Mouse (Mus musculus): ENCODE measurements at regions not wholly inside any gene's neighbourhood (a gene's known extent, or its start where the extent isn't known, plus 50 kb on each side); places are given as distances from the start of the nearest gene placed in this dataset.

- WGBS, result 91% methylated on average over 6 of the region's 6 CpGs
- H3K9me3 ChIP-seq, result no peaks in the 10 kb centered on the region
- no peak overlapping the region for H3K27ac ChIP-seq (replicated peaks)
- no peak for ATAC-seq (ENCODE audit: low FRiP score, low read depth)
- H3K9ac ChIP-seq (replicated peaks), result no peak overlapping the region
- H3K4me2 ChIP-seq (replicated peaks), result no peak overlapping the region
- no peak overlapping the region for H3K4me3 ChIP-seq
- H3K27me3 ChIP-seq, result no peaks in the 10 kb centered on the region
- H3K36me3 ChIP-seq, result no peaks in the 10 kb centered on the region
- H3K4me1 ChIP-seq, result no peaks in the 10 kb centered on the region
These were observed 94.5 kb downstream of the Olfr267 start for GRCm38 (mm10) chr4:58693018-58693417.

GRCm38 (mm10) chr4:58681926-58682325 lies 105.6 kb downstream of the Olfr267 start:
- H3K27me3 ChIP-seq, result no peaks in the 10 kb centered on the region
- H3K27ac ChIP-seq (replicated peaks), result no peak overlapping the region
- WGBS, result 86% methylated on average over 4 of the region's 4 CpGs
- no peak overlapping the region for H3K4me3 ChIP-seq
- no peak for ATAC-seq (ENCODE audit: low FRiP score, low read depth)
- no peak overlapping the region for H3K4me2 ChIP-seq (replicated peaks)
- no peak overlapping the region for H3K9ac ChIP-seq (replicated peaks)
- H3K9me3 ChIP-seq, result no peaks in the 10 kb centered on the region
- H3K4me1 ChIP-seq, result no peaks in the 10 kb centered on the region
- no peaks in the 10 kb centered on the region for H3K36me3 ChIP-seq

GRCm38 (mm10) chr4:58677701-58678385 lies 109.7 kb downstream of the Olfr267 start:
- Histone ChIP-seq H3K9me3 (no peaks in the 10 kb centered on the region), H3K9ac (replicated peaks) (no peak overlapping the region), H3K36me3 (no peaks in the 10 kb centered on the region), H3K27ac (replicated peaks) (no peak overlapping the region), H3K4me3 (no peak overlapping the region), H3K4me2 (replicated peaks) (no peak overlapping the region), H3K4me1 (no peaks in the 10 kb centered on the region), H3K27me3 (no peaks in the 10 kb centered on the region)
- 45% methylated on average over 6 of the region's 6 CpGs for WGBS
- ATAC-seq (ENCODE audit: low FRiP score, low read depth), result no peak

GRCm38 (mm10) chr4:58671406-58672035 lies 116.0 kb downstream of the Olfr267 start:
- Histone ChIP-seq H3K27ac (replicated peaks) (no peak overlapping the region), H3K4me2 (replicated peaks) (no peak overlapping the region), H3K9ac (replicated peaks) (no peak overlapping the region), H3K36me3 (no peaks in the 10 kb centered on the region), H3K27me3 (no peaks in the 10 kb centered on the region), H3K4me3 (no peak overlapping the region), H3K9me3 (no peaks in the 10 kb centered on the region), H3K4me1 (peaks cover 20% of the 10 kb centered on the region)
- 63% methylated on average over 14 of the region's 14 CpGs for WGBS
- no peak for ATAC-seq (ENCODE audit: low FRiP score, low read depth)

- Histone ChIP-seq H3K9me3 (no peaks in the 10 kb centered on the region), H3K4me2 (replicated peaks) (peak overlapping the region; percentile 26), H3K4me1 (peaks cover 20% of the 10 kb centered on the region), H3K9ac (replicated peaks) (no peak overlapping the region), H3K27me3 (no peaks in the 10 kb centered on the region), H3K27ac (replicated peaks) (no peak overlapping the region), H3K4me3 (no peak overlapping the region), H3K36me3 (no peaks in the 10 kb centered on the region)
- no peak; the same call in 1 of the 2 replicates for ATAC-seq (ENCODE audit: low FRiP score, low read depth)
- WGBS, result 24% methylated on average over 6 of the region's 6 CpGs
These were observed 116.6 kb downstream of the Olfr267 start for GRCm38 (mm10) chr4:58670906-58671250.

- H3K36me3 ChIP-seq, result no peaks in the 10 kb centered on the region
- WGBS, result 41% methylated on average over 15 of the region's 15 CpGs
- no peak overlapping the region for H3K27ac ChIP-seq (replicated peaks)
- peaks cover 20% of the 10 kb centered on the region for H3K4me1 ChIP-seq
- peak overlapping the region; percentile 26 for H3K4me2 ChIP-seq (replicated peaks)
- H3K9ac ChIP-seq (replicated peaks), result no peak overlapping the region
- peak; percentile 68 for ATAC-seq (ENCODE audit: low FRiP score, low read depth)
- no peaks in the 10 kb centered on the region for H3K9me3 ChIP-seq
- H3K4me3 ChIP-seq, result no peak overlapping the region
- H3K27me3 ChIP-seq, result no peaks in the 10 kb centered on the region
These were observed 116.6 kb upstream of the Lpar1 start for GRCm38 (mm10) chr4:58670107-58670905.

GRCm38 (mm10) chr4:58668368-58669153 lies 114.9 kb upstream of the Lpar1 start:
- Histone ChIP-seq H3K4me3 (no peak overlapping the region), H3K27ac (replicated peaks) (no peak overlapping the region), H3K9me3 (no peaks in the 10 kb centered on the region), H3K4me1 (peaks cover 20% of the 10 kb centered on the region), H3K36me3 (no peaks in the 10 kb centered on the region), H3K27me3 (no peaks in the 10 kb centered on the region), H3K4me2 (replicated peaks) (no peak overlapping the region), H3K9ac (replicated peaks) (no peak overlapping the region)
- no peak for ATAC-seq (ENCODE audit: low FRiP score, low read depth)
- WGBS, result 61% methylated on average over 8 of the region's 8 CpGs

- no peak overlapping the region for H3K4me2 ChIP-seq (replicated peaks)
- no peak overlapping the region for H3K4me3 ChIP-seq
- H3K9ac ChIP-seq (replicated peaks), result no peak overlapping the region
- no peaks in the 10 kb centered on the region for H3K9me3 ChIP-seq
- H3K27me3 ChIP-seq, result no peaks in the 10 kb centered on the region
- no peak for ATAC-seq (ENCODE audit: low FRiP score, low read depth)
- H3K27ac ChIP-seq (replicated peaks), result no peak overlapping the region
- no peaks in the 10 kb centered on the region for H3K36me3 ChIP-seq
- 73% methylated on average over 6 of the region's 6 CpGs for WGBS
- peaks cover 5% of the 10 kb centered on the region; the same call in 1 of the 2 replicates for H3K4me1 ChIP-seq
These were observed 110.0 kb upstream of the Lpar1 start for GRCm38 (mm10) chr4:58663628-58664205.

- Histone ChIP-seq H3K36me3 (no peaks in the 10 kb centered on the region), H3K4me1 (no peaks in the 10 kb centered on the region), H3K4me2 (replicated peaks) (no peak overlapping the region), H3K9ac (replicated peaks) (no peak overlapping the region), H3K9me3 (no peaks in the 10 kb centered on the region), H3K27ac (replicated peaks) (no peak overlapping the region), H3K27me3 (no peaks in the 10 kb centered on the region), H3K4me3 (no peak overlapping the region)
- WGBS, result 85% methylated on average over 4 of the region's 4 CpGs
- no peak for ATAC-seq (ENCODE audit: low FRiP score, low read depth)
These were observed 108.1 kb upstream of the Lpar1 start for GRCm38 (mm10) chr4:58661781-58662293.

- no peak for ATAC-seq (ENCODE audit: low FRiP score, low read depth)
- Histone ChIP-seq H3K36me3 (no peaks in the 10 kb centered on the region), H3K4me1 (no peaks in the 10 kb centered on the region), H3K4me2 (replicated peaks) (no peak overlapping the region), H3K9ac (replicated peaks) (no peak overlapping the region), H3K27me3 (no peaks in the 10 kb centered on the region), H3K4me3 (no peak overlapping the region), H3K27ac (replicated peaks) (no peak overlapping the region), H3K9me3 (no peaks in the 10 kb centered on the region)
- 74% methylated on average over 5 of the region's 5 CpGs for WGBS
These were observed 106.8 kb upstream of the Lpar1 start for GRCm38 (mm10) chr4:58660511-58660910.

- Histone ChIP-seq H3K27me3 (no peaks in the 10 kb centered on the region), H3K36me3 (no peaks in the 10 kb centered on the region), H3K27ac (replicated peaks) (no peak overlapping the region), H3K4me1 (no peaks in the 10 kb centered on the region), H3K9me3 (no peaks in the 10 kb centered on the region), H3K9ac (replicated peaks) (no peak overlapping the region), H3K4me2 (replicated peaks) (no peak overlapping the region), H3K4me3 (no peak overlapping the region)
- ATAC-seq (ENCODE audit: low FRiP score, low read depth), result no peak
- WGBS, result 73% methylated on average over 6 of the region's 6 CpGs
These were observed 104.5 kb upstream of the Lpar1 start for GRCm38 (mm10) chr4:58658206-58658605.

Data from midbrain, embryonic 12.5 days (tissue).